Mouse (Mus musculus): Measurements from ENCODE around the gene G0s2. TPM values are rescaled to one million over a fixed set of nuclear protein-coding genes. Genes with fewer than 3 reads are reported as not detected.

G0s2 gene
- polyA plus RNA-seq, 1 experiment from 2014 or later = 7.1 TPM

Other genes with a start within 250 kb of the G0s2 start
- gene Syt14, start 237.4 kb downstream of the G0s2 start, polyA plus RNA-seq (2016; fragmentation: Nextera tagmentation; extraction: Ambion mirVana) = 8.1 and 8.3 TPM in 2 replicates
- gene Diexf, start 142.9 kb downstream of the G0s2 start, polyA plus RNA-seq (2016; fragmentation: Nextera tagmentation; extraction: Ambion mirVana) = 8.5 and 9.1 TPM in 2 replicates
- gene Irf6, start 120.1 kb downstream of the G0s2 start, polyA plus RNA-seq (2016; fragmentation: Nextera tagmentation; extraction: Ambion mirVana) = 3.0 and 3.5 TPM in 2 replicates
- 15.7 TPM in 2 replicates for gene A130010J15Rik, start 105.2 kb downstream of the G0s2 start, polyA plus RNA-seq (2016; fragmentation: Nextera tagmentation; extraction: Ambion mirVana)
- 2.6 and 3.6 TPM in 2 replicates for gene Traf3ip3, start 71.5 kb downstream of the G0s2 start, polyA plus RNA-seq (2016; fragmentation: Nextera tagmentation; extraction: Ambion mirVana)
- 0.36 and 0.52 TPM in 2 replicates for gene Lamb3, start 65.5 kb downstream of the G0s2 start, polyA plus RNA-seq (2016; fragmentation: Nextera tagmentation; extraction: Ambion mirVana)
- 0.17 and 0.21 TPM in 2 replicates for gene Hsd11b1, start 9.1 kb downstream of the G0s2 start, polyA plus RNA-seq (2016; fragmentation: Nextera tagmentation; extraction: Ambion mirVana)
- 19.7 and 20.3 TPM in 2 replicates for gene Camk1g, start 97.1 kb upstream of the G0s2 start, polyA plus RNA-seq (2016; fragmentation: Nextera tagmentation; extraction: Ambion mirVana)

Data from hindbrain, embryonic 12.5 days (tissue).